Mouse (Mus musculus) embryo, embryonic 11 days (tissue): ENCODE results near the gene Zkscan1.
A peak's percentile ranks its signal among the peaks of the same experiment; 100 is the strongest.
"Not testable (repeated sequence)": the region's sequence is repeated elsewhere in the genome, so short reads cannot be mapped to it uniquely, and the experiment has no call there.

ENCODE experiments used
- DNase-seq: peaks from one replicate; pipeline ENCODE4 v3.0.0-alpha.2; 2015

Zkscan1 gene

DNA sequence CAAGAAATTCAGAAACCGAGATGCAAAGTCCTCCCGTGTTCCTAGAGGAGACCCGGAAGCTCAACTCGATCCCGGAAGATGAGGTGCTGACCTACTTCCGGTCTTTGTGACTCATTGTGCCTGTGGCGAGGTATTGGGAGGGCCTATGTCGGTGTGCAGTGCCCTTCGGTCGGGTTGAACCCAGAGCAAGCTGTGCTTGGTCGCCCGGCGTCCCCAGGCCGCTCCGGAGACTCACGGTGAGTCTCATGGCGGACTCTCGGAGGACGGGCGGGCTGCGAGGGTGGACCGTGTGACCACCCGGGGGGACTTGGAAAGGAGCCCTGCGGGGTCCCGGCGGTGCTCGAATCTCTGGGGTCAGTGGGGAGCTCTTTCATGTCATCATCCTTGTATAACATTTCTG, at the start of gene Zkscan1:
Gene Zkscan1, plus strand, starts transcription at position 89 of the 400 bp plus-strand sequence.
- DNase-seq: peak; percentile 93

DNA sequence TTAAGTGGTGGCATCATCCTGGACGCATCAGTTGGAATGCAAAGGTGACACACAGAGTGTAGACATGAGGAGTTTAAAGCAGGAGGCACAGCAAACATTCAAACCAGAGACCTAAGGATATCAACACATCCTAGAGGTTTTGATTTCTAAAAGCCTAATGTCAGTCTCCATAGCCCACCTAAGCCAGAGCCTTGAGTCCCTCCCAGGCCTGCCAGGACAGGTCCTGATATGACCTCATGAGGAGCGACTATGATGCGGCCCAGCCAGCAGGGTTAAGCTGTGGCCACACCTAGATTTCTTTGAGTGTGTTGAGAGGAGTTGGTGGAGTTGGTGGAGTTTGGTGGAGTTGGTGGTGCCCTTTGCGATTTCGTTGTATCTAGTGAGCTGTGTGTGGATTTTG, 32.0 kb upstream of the Zkscan1 start, which contains the start of gene Smok3c:
Gene Smok3c, plus strand, starts transcription at position 301 of the 400 bp plus-strand sequence.
- DNase-seq: not testable (repeated sequence)

DNA sequence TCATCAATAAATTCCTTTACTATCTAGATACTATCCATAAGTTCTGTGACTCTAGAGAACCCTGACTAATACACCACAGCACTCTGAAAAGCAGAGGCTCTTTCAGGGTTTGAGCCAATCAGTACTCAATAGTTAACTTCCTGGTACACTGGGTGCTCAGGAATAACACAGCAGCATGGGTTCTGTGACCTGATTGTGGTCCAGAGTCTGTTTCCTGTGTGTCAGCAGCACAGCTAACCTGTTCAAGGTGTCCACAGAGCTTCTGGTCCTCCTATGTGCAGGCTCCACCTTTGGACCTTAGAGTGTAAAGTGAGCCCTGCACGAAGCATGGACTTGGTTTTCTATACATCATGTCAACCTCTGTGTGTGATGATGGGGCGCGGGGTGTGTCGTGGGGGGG, 11.1 kb upstream of the Zkscan1 start:
- no peak for DNase-seq

DNA sequence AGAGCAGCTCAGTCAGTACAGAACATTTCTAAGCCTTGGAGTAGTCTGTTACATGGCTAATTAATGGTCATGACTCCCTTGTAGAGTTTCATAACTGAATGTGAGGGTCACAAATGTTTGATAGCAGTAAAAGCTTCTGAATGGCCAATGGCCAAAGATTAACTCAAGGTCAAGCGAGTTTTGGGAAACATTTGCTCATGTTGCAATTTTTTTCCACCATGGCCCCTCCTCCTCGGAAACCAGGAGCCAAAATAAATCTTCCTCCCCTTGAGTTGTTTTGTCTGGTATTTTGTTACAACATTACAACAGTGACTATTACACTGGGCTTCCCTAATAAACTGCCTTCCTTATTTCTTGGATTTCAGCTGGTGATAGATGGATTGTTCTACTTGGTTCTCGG, 9.2 kb upstream of the Zkscan1 start:
- no peak for DNase-seq

DNA sequence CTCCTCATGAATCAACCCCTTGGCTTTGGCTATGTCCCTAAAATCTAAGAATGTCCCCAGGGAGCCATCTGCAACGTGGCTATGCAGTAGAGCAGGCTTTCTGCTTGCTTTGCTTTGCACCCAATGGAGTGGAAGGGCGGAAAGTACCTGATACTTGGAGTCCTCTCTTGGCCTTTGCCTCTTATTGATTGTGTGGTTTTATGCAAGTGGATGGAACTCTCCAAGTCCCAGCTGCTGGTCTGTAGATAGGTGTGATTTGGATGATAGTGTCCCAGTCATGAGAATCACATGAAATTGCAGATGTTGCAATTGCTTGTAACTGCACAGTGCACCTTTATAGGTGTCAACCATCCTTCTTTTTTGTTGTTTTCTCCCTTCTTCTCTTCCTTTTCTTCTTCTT, 8.7 kb upstream of the Zkscan1 start:
- DNase-seq: no peak

DNA sequence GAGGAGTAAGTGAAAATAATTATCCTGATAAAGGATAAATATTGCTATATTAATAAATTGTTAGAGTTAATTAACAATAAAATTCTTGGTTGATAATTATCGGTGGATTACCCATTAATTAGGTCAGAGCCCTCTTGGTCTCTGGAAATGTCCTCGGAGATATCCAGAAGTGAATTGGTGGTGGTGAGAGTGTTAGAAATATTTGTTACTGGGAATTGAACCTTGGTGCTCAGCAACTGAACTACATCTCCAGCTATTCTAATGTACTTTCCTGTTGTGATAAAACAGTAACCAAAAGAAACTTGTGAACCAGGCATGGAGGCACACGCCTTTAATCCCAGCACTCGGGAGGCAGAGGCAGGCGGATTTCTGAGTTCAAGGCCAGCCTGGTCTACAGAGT, 4.4 kb upstream of the Zkscan1 start:
- DNase-seq: no peak

DNA sequence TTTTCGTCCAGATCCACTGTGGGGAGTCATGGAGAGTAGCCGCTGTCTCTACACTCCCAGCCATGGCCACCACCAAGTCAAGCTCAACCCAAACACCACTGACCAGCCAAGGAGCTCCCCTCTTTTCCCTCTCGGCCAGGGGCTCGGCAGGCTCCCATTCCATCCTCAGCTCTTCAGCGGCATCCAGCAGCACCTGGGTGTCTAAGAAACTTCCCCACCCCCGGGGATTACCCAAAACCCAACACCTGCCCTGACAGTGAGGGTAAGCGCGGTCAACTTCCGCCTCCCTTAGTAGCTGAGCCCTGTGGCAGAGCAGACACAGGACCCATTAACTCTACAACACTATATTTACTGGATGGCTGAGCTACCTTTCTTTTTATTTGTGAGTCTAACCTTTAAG, 3.4 kb upstream of the Zkscan1 start:
- DNase-seq: no peak

DNA sequence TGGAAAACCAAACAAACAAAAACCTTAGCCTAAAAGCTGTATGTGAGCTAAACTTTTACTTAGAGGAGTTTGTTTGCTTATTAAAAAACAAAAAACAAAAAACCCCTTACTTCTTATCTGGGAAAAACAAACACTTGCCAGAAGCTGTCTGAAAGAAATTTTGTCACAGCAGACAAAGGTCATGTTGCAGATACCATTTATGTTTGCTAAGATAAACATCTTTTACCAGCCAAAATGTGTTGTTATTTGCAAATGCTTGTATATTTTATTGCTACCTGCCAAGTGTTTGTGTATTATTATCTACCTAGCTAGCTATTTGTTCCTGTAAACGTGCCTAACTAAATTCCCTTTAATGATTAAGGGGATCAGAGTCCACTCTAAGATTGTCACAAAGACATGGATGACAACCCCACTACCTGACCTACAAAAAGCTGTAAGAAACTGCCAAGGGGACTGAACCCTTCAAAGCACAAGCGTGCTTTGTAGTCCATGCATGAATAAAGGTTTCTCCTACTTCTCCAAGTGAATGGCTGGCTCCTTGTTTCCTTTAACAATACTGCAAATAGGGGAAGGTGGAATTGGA, 1.5 kb upstream of the Zkscan1 start:
- no peak for DNase-seq

DNA sequence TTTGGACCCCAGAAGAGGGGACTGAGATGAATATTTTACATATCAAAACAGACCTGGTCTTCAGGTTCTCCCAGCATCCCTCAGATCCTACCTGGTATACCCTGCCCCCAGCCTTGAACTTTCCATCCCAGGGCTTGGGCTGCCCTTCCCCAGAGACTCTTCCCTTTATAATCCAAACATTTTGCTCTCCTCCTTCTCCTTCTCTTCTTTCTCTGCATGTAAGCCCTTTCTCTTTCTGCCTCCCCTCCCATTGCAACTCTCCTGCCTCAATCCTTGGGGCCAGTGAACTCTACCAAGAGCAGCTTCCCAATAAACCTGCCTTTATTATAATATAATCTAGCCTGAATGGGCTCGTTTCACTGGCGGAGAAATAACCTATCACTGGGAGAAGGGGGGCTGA, 948 bp upstream of the Zkscan1 start:
- DNase-seq: no peak

DNA sequence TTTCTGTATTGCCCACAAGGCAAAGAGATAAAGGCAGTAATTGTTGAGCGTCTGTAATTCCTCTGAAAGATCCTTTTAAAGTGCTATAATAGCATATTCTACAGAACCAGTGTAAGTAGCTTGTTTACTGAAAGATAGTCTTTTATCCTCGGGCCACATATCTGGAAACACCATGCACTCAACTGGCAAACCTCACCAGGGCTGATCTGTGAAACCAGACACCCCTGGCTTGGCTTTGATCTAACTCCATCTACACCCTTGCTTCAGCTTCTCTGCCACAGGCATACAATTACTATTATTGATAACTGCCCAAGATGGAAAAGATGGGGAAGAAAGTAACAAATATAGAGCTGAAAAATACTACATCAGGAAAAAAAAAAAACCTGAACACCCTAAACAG, 377 bp upstream of the Zkscan1 start:
- peak; percentile 13 for DNase-seq

DNA sequence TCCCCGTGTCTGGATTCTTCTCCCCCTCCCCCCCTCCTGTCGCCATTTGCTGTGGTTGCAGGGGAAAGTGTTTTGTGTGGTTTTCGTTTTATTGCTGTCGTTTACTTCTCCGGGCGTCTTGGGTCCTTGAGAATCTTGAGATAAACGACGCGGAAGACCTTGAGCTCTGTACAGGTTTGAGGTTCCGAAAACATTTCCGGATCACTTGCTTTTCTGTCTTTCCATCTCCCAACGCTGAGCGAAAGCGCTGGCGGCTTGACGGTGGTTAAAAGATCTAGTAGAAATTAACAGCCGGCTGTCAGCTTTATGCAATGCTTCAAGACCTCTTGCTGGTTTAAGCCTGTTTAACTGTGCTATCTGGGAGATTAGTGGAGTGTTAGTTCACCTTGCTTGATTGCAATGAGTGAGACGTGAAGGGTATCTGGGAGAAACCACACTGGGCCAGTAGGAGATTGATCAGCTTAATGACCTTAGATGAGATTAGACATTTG, 582 bp downstream of the Zkscan1 start:
- DNase-seq: no peak

DNA sequence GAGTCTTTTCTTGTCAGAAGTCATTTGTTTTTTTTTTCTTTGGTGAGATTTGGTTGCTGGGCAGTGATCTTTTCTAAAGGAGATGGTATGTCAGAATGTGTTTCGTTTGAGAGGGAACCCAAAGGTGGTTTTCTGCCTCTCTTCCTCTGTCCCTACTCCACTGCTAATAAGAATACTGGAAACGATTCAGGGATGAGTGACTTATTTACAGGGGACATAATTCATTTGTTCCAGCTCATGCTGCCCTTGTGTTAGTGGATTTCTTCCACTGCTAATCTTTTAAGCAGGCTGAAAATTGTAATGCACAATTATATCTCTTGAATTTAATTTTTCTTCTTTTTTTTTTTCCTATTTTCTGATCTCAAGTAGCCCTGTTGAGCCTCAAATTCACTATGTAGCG, 2.0 kb downstream of the Zkscan1 start:
- DNase-seq: no peak

DNA sequence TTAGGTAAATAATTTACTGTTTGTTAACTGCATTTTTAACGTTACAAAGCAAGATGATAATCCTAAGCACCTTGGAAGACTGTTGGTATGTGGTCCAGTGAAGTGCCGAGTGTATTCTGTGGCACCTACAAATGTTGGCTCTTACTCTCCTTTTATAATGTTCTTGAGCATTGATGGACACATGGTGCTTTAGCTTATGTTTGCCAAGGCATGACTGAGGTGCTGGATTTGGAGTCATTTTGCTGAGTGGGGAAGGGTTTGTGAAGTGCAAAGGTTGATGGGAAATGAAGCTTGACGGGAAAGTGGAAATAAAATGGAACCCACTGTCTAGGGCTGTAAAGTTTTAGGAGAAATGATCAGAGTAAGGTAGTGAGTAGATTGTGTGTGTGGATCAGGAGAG, 3.5 kb downstream of the Zkscan1 start:
- no peak for DNase-seq

DNA sequence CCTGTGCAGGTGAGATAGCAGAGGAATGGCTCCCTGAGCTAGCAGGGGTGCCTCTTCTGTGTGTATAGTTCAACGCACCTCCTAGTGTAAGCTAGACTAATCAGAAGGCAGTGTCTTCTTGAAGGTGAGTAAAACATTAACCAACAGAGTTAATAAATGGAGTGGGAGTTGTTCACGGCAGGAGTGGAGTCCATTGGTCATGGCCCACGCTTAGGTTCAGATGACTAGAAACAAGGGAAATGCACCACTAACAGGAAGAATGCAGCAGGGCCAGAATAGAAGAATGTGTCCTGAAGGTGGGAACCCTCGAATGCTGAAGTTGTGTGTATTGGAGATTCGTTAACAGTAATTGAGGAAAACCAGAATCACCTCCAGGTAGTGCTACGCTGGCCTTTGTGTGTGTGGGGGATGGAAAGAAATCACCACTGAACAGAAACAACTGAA, 4.2 kb downstream of the Zkscan1 start:
- no peak for DNase-seq

DNA sequence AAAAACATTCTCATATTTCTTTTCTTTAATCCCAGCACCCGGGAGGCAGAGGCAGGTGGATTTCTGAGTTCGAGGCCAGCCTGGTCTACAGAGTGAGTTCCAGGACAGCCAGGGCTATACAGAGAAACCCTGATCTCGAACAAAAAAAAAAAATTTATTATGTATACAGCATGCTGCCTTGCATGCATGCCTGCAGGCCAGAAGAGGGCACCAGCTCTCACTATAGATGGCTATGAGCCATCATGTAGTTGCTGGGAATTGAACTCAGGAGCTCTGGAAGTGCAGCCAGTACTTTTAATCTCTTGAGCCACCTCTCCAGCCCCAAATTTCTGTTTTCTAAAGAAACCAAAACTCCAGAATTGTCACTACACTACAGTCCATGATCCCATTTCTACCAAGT, 5.4 kb downstream of the Zkscan1 start:
- peak; percentile 42 for DNase-seq

DNA sequence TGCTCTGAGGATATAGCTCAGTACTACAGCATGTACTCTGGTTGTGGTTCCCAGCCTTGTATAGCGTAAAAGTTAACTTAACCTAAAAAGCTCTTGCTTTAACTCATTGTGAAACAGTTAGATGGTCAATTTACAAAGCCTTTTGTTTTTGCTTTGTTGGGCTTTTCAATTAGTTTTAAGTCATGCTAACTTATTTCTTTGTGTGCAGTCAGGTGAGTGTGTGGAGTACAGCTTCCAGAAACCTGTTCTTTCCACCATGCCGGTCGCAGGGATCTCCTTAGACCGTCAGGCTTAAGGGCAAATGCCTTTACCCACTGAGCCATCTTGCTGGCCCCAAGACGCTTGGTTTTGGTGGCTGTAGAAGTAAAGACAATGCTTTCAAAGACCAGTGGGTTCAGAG, 5.9 kb downstream of the Zkscan1 start:
- DNase-seq: no peak

DNA sequence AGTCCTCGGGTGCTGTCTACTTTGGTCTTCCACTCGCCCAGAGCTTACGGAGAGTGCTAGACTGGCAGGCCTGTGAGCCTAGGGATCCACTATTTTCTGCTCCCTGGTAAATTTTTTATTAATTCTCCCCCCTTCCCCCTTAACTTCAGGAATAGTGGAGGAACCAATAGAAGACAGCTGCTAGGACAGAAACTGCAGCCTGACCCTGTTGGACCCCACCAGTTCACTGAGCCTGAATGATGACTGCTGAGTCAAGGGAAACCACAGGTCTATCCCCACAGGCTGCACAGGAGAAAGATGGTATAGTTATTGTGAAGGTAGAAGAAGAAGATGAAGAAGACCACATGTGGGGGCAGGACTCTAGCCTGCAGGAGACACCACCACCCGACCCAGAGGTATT, 7.9 kb downstream of the Zkscan1 start:
- DNase-seq: no peak

DNA sequence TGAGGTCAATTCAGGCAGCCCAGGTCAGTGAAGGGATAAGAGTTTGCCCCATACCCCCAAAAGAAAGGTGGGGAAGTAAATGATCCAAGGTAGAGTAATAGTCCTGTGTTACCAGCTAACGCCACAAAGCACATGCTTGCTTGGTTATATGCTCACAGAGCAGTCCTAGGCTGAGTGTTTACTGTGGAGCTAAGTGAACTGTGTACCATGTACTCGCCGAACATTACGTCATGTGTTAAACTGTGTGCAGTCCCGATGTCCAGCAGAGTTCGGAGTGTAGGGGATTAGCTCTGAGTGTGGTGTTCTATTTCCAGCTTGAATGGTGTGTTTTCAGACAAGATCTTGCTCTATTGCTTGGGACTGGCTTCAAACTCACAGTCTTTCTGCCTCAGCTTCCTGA, 9.6 kb downstream of the Zkscan1 start:
- DNase-seq: no peak

DNA sequence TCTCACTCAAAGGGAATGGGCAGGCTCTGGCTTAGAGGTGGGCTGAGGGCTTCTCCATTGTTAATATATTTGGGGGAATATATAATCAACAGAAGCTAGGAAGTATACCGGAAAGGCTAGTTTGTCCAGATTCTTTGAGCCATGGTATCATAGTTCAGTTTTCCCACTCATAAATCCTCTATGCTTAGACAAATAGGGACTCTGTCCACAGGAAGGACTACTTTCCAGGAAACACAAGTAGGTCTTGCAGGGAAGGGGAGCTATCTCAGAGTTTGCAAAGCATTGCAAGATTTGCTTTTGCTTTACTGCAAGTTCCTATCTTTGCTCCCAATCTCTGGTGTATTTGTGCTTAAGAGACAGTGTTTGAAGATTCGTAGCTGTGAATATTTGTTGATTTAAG, 20.1 kb downstream of the Zkscan1 start:
- no peak for DNase-seq

DNA sequence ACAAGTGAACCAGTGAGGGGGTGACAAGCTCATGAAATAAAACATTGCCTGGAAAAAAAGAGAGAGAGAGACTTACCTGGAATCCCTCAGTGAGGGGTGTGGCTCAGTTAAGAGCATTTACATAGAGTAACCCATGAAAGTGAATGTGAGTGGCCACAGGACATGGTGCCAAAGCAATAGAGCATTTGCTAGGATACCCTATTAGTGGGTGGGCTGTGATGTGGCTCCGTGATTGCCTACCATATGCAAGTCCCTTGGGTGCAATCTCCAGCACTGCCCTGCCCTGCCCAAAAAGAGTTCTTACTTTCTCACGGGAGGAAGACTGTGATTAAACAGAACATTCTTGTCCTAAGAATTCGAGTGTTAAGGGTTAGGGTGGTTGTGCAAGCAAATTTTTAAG, 22.2 kb downstream of the Zkscan1 start:
- no peak for DNase-seq

DNA sequence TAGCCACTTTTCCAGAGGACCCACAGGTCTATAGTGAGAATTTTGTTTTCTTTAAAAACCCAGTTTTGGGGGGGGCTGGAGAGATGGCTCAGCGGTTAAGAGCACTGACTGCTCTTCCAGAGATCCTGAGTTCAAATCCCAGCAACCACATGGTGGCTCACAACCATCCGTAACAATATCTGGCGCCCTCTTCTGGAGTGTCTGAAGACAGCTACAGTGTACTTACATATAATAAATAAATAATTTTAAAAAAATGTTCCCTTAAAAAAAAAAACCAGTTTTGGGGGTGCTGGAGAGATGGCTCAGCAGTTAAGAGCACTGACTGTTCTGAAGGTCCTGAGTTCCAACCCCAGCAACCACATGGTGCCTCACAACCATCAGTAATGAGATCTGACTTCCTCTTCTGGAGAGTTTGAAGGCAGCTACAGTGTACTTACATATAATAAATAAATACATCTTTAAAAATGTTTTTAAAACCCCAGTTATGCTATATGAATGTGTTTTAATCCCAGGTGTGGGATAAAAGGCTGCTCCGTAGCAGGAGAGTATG, 25.0 kb downstream of the Zkscan1 start:
- not testable (repeated sequence) for DNase-seq

DNA sequence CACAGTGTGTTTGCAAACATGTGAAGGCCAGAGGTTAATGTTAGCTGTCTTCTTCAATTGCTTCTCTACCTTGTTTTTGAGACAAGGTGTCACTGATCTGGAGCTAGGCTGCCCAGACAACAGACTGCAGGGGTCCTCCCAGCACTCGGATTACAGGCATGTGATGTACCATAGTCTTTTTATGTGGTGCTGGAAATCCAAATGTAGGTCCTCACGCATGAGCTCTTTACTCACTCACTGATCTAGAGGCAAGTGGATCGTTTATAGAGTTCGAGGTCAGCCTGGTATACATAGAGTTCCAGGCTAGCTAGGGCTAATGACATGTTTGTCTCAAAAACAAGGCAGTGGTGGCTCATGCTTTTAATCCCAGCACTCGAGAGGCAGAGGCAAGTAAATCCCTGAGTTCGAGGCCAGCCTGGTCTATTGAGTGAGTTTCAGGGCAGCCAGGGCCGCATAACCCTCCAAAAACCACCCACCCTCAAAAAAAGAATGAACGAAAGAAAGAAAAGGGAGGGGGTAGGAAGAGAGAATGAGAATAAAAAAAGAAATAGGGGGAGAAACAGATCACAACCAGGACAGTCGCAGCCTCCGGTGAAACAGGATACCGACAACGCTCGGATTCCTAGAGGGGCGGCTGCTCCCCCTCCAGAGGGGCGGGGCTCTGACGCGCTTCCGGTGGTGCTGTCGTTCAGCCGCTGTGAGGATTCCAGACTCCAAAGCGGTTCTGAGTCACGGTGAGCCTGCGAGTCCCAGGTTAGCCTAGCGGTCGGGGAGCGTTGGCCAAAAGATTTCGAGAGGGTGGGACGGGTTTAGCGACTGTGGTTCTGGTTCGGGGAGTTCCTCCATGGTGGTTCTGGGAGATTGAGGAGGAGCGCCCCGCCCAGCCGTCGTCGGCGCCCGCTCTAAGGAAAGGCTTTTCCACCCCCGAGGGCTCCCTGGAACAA, 31.6 kb downstream of the Zkscan1 start, which contains the start of gene Zscan21:
Gene Zscan21, plus strand, starts transcription at position 649 of the 944 bp plus-strand sequence.
- DNase-seq: peak; percentile 95

DNA sequence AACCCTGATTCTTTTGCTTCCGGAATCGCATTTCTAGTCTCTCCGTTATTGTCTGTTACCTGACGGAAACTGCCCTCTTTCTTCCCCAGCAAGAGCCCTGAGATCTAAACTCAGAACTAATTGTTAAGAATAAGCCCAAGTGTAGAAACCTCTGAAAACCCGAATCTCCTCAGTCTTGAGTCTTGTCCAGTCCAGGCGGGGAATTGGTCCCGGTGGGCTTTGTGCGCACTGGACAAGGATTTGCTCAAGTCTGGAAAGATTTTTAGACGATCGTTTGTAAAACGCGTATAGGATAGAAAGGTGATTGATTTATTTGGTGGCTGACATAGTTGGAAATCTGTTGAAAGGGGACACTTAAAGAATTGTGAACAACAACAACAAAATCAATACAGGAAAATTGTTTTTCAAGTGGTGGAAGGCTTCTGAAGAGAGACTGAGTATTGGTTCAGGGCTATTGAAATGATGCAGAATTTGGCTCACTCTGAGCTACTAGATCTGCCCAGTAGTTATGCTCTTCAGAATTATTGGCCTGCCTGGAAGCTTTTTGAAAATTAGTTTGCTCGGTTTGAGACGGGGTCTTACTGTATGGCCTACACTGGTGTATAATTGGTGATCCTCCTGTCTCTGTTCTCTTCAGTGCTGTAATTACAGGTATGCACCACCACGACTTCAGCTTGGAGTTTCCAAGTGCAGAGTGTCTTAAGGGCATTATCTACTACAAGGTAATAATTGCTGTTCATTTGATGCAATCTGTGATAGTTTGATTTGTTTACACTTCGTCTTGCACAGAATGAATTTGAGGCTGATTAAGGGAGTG, 32.5 kb downstream of the Zkscan1 start:
- DNase-seq: peak; percentile 17
